Mouse (Mus musculus): ENCODE results near the gene Man2a2. TPM values are rescaled to one million over a fixed set of nuclear protein-coding genes. Genes with fewer than 3 reads are reported as not detected.

Gene Man2a2
- polyA plus RNA-seq, 1 experiment from 2014 or later = 30.9 TPM

- H3K27ac ChIP-seq = no peak overlapping the region
- ATAC-seq (ENCODE audit: low FRiP score) = no peak
- H3K4me2 ChIP-seq (replicated peaks) = no peak overlapping the region
- H3K4me3 ChIP-seq = no peak overlapping the region
- no peak overlapping the region for H3K9ac ChIP-seq
- H3K36me3 ChIP-seq = 0 out of 2 replicates have a peak, but pooled peaks cover 7% of the 10 kb centered on the region
- peaks cover 4% of the 10 kb centered on the region; the same call in 1 of the 2 replicates for H3K4me1 ChIP-seq
- H3K9me3 ChIP-seq (replicated peaks) = no peaks in the 10 kb centered on the region
- H3K27me3 ChIP-seq = no peaks in the 10 kb centered on the region; the same call in 1 of the 2 replicates
- WGBS = 84% methylated on average over 9 of the region's 9 CpGs
Observed at GRCm38 (mm10) chr7:80375376-80376039, 4.3 kb upstream of the Man2a2 start.

GRCm38 (mm10) chr7:80374733-80375132, 3.6 kb upstream of the Man2a2 start:
- no peak overlapping the region for H3K4me3 ChIP-seq
- H3K4me1 ChIP-seq = peaks cover 11% of the 10 kb centered on the region
- no peak overlapping the region for H3K4me2 ChIP-seq (replicated peaks)
- no peaks in the 10 kb centered on the region; the same call in 1 of the 2 replicates for H3K27me3 ChIP-seq
- no peaks in the 10 kb centered on the region for H3K9me3 ChIP-seq (replicated peaks)
- 91% methylated on average over 3 of the region's 3 CpGs for WGBS
- 0 out of 2 replicates have a peak, but pooled peaks cover 7% of the 10 kb centered on the region for H3K36me3 ChIP-seq
- H3K27ac ChIP-seq = no peak overlapping the region
- H3K9ac ChIP-seq = no peak overlapping the region
- ATAC-seq (ENCODE audit: low FRiP score) = no peak

- Histone ChIP-seq H3K9ac (no peak overlapping the region), H3K4me1 (peaks cover 16% of the 10 kb centered on the region), H3K9me3 (replicated peaks) (no peaks in the 10 kb centered on the region), H3K36me3 (0 out of 2 replicates have a peak, but pooled peaks cover 7% of the 10 kb centered on the region), H3K4me3 (no peak overlapping the region), H3K4me2 (replicated peaks) (no peak overlapping the region), H3K27me3 (no peaks in the 10 kb centered on the region; the same call in 1 of the 2 replicates), H3K27ac (no peak overlapping the region)
- WGBS = 56% methylated on average over 3 of the region's 3 CpGs
- no peak for ATAC-seq (ENCODE audit: low FRiP score)
Observed at GRCm38 (mm10) chr7:80374280-80374679, 3.1 kb upstream of the Man2a2 start.

- H3K4me1 ChIP-seq = peaks cover 20% of the 10 kb centered on the region
- 78% methylated on average over 12 of the region's 12 CpGs for WGBS
- H3K27me3 ChIP-seq = no peaks in the 10 kb centered on the region; the same call in 1 of the 2 replicates
- H3K4me2 ChIP-seq (replicated peaks) = no peak overlapping the region
- no peak overlapping the region for H3K27ac ChIP-seq
- H3K9me3 ChIP-seq (replicated peaks) = no peaks in the 10 kb centered on the region
- H3K36me3 ChIP-seq = 0 out of 2 replicates have a peak, but pooled peaks cover 7% of the 10 kb centered on the region
- no peak overlapping the region for H3K4me3 ChIP-seq
- no peak for ATAC-seq (ENCODE audit: low FRiP score)
- no peak overlapping the region for H3K9ac ChIP-seq
Observed at GRCm38 (mm10) chr7:80373850-80374249, 2.7 kb upstream of the Man2a2 start.

GRCm38 (mm10) chr7:80373352-80373751, 2.2 kb upstream of the Man2a2 start:
- Histone ChIP-seq H3K36me3 (peaks cover 6% of the 10 kb centered on the region), H3K4me1 (peaks cover 20% of the 10 kb centered on the region), H3K27me3 (no peaks in the 10 kb centered on the region; the same call in 1 of the 2 replicates), H3K27ac (no peak overlapping the region), H3K9ac (no peak overlapping the region), H3K4me2 (replicated peaks) (no peak overlapping the region), H3K4me3 (no peak overlapping the region), H3K9me3 (replicated peaks) (no peaks in the 10 kb centered on the region)
- no peak for ATAC-seq (ENCODE audit: low FRiP score)
- 85% methylated on average over 4 of the region's 4 CpGs for whole genome bisulfite sequencing

GRCm38 (mm10) chr7:80372667-80373066, 1.5 kb upstream of the Man2a2 start:
- no peak for ATAC-seq (ENCODE audit: low FRiP score)
- Histone ChIP-seq H3K4me2 (replicated peaks) (no peak overlapping the region), H3K4me3 (no peak overlapping the region), H3K9me3 (replicated peaks) (no peaks in the 10 kb centered on the region), H3K27me3 (no peaks in the 10 kb centered on the region; the same call in 1 of the 2 replicates), H3K4me1 (peaks cover 20% of the 10 kb centered on the region), H3K36me3 (peaks cover 10% of the 10 kb centered on the region), H3K27ac (no peak overlapping the region), H3K9ac (no peak overlapping the region)
- 65% methylated on average over 2 of the region's 2 CpGs for WGBS

- Histone ChIP-seq H3K27ac (no peak overlapping the region), H3K4me1 (peaks cover 20% of the 10 kb centered on the region), H3K4me2 (replicated peaks) (no peak overlapping the region), H3K36me3 (peaks cover 15% of the 10 kb centered on the region), H3K9me3 (replicated peaks) (no peaks in the 10 kb centered on the region), H3K27me3 (no peaks in the 10 kb centered on the region; the same call in 1 of the 2 replicates), H3K9ac (no peak overlapping the region), H3K4me3 (no peak overlapping the region)
- no peak for ATAC-seq (ENCODE audit: low FRiP score)
- 83% methylated on average over 3 of the region's 3 CpGs for WGBS
Observed at GRCm38 (mm10) chr7:80372166-80372565, 991 bp upstream of the Man2a2 start.

GRCm38 (mm10) chr7:80370649-80371040, 530 bp downstream of the Man2a2 start:
- ATAC-seq (ENCODE audit: low FRiP score) = peak; percentile 59
- peak overlapping the region; percentile 92 for H3K4me3 ChIP-seq
- WGBS = 0% methylated on average over 23 of the region's 31 CpGs

GRCm38 (mm10) chr7:80369967-80370431, 1.2 kb downstream of the Man2a2 start:
- Histone ChIP-seq H3K4me2 (replicated peaks) (peak overlapping the region; percentile 74), H3K27ac (peak overlapping the region; percentile 84; the same call in 1 of the 2 replicates), H3K9me3 (replicated peaks) (no peaks in the 10 kb centered on the region), H3K4me1 (peaks cover 16% of the 10 kb centered on the region), H3K9ac (peak overlapping the region; percentile 97), H3K27me3 (no peaks in the 10 kb centered on the region; the same call in 1 of the 2 replicates), H3K36me3 (peaks cover 31% of the 10 kb centered on the region), H3K4me3 (peak overlapping the region; percentile 92)
- WGBS = 61% methylated on average over 4 of the region's 4 CpGs
- ATAC-seq (ENCODE audit: low FRiP score) = no peak

More at GRCm38 (mm10) chr7:80370649-80371040, 530 bp downstream of the Man2a2 start:
- Histone ChIP-seq H3K9me3 (replicated peaks) (no peaks in the 10 kb centered on the region), H3K9ac (peak overlapping the region; percentile 97), H3K27me3 (no peaks in the 10 kb centered on the region; the same call in 1 of the 2 replicates), H3K4me2 (replicated peaks) (peak overlapping the region; percentile 74), H3K36me3 (peaks cover 31% of the 10 kb centered on the region), H3K27ac (peak overlapping the region; percentile 84), H3K4me1 (peaks cover 16% of the 10 kb centered on the region)

GRCm38 (mm10) chr7:80369461-80369860, 1.7 kb downstream of the Man2a2 start:
- Histone ChIP-seq H3K27me3 (no peaks in the 10 kb centered on the region; the same call in 1 of the 2 replicates), H3K36me3 (peaks cover 36% of the 10 kb centered on the region), H3K27ac (no peak overlapping the region), H3K4me3 (0 out of 2 replicates have a peak overlapping the region, but pooled peaks have one; percentile 92), H3K4me2 (replicated peaks) (peak overlapping the region; percentile 74), H3K4me1 (peaks cover 16% of the 10 kb centered on the region), H3K9ac (peak overlapping the region; percentile 35; the same call in 1 of the 2 replicates), H3K9me3 (replicated peaks) (no peaks in the 10 kb centered on the region)
- 64% methylated on average over 5 of the region's 5 CpGs for WGBS
- ATAC-seq (ENCODE audit: low FRiP score) = no peak

GRCm38 (mm10) chr7:80368635-80369421, 2.3 kb downstream of the Man2a2 start:
- H3K9ac ChIP-seq = peak overlapping the region; percentile 35; the same call in 1 of the 2 replicates
- WGBS = 86% methylated on average over 20 of the region's 20 CpGs
- no peak for ATAC-seq (ENCODE audit: low FRiP score)

GRCm38 (mm10) chr7:80368009-80368408, 3.2 kb downstream of the Man2a2 start:
- Histone ChIP-seq H3K27me3 (no peaks in the 10 kb centered on the region), H3K4me3 (no peak overlapping the region), H3K9me3 (replicated peaks) (no peaks in the 10 kb centered on the region), H3K4me2 (replicated peaks) (no peak overlapping the region), H3K9ac (no peak overlapping the region), H3K27ac (no peak overlapping the region), H3K4me1 (peaks cover 16% of the 10 kb centered on the region), H3K36me3 (peaks cover 51% of the 10 kb centered on the region)
- ATAC-seq (ENCODE audit: low FRiP score) = no peak
- WGBS = 85% methylated on average over 9 of the region's 9 CpGs

More at GRCm38 (mm10) chr7:80368635-80369421, 2.3 kb downstream of the Man2a2 start:
- Histone ChIP-seq H3K4me1 (peaks cover 16% of the 10 kb centered on the region), H3K36me3 (peaks cover 43% of the 10 kb centered on the region), H3K27ac (no peak overlapping the region), H3K27me3 (no peaks in the 10 kb centered on the region; the same call in 1 of the 2 replicates), H3K4me3 (no peak overlapping the region), H3K4me2 (replicated peaks) (peak overlapping the region; percentile 74), H3K9me3 (replicated peaks) (no peaks in the 10 kb centered on the region)
